Comparison of ENCODE assay signal across 7 mouse cellular contexts in the genomic region with DNA sequence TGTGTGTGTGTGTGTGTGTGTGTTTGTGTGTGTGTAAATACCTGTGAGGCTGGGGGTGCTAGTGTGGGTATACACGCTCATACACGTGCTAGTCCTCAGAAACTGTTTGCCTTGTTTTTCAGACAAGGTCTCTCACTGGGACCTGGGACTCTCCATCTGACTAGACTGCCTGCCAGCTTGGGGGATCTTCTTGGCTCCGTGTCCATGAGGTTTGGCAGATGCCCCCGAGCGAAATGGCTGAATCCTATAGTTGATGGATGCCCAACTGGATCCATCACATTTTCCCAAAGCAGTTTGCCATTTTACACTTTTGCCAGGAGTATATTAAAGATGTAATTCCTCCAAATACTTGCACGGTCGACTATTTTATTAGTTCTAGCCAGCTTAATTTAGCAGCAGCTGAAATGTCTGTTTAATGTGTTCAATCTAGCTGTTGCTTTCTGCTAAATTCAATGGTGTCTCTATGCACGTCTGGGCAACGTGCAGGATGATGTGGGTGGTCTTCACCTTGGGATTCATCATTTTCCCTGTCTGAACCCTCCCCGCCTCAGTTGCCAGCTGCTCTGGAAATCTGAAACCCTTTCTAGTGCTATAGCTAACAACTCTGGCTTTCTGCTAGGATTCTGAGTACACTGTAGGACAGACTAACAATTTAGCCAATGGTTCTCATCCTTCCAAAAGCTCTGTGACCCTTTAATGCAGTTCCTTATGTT.
"Had no signal": no experiment of that assay in that cellular context is flagged by ENCODE, and none has a peak within 500 bp of the region (broad histone marks: within the 10 kb centered on the region; RNA-seq: fewer than 3 reads in every experiment).

No protein-coding gene starts in this region.

- H3K27me3 ChIP-seq: neural tube, embryonic 12.5 days had no signal

- H3K27ac ChIP-seq: liver, embryonic 14.5 days; neural tube, embryonic 12.5 days; stomach, postnatal 0 days had no signal

- H3K9ac ChIP-seq: liver, embryonic 14.5 days; neural tube, embryonic 12.5 days had no signal

- H3K9me3 ChIP-seq: neural tube, embryonic 12.5 days had no signal

- H3K4me2 ChIP-seq: neural tube, embryonic 12.5 days had no signal

- H3K4me1 ChIP-seq: neural tube, embryonic 12.5 days had no signal

- DNase-seq: kidney, postnatal 25 days; lung, adult 18-20 months; midbrain, embryonic 14.5 days; thymus, postnatal 4 days had no signal

- H3K36me3 ChIP-seq: neural tube, embryonic 12.5 days had no signal

- H3K4me3 ChIP-seq: neural tube, embryonic 12.5 days had no signal
